Mouse (Mus musculus): ENCODE data around the gene Tsga10. TPM values are rescaled to one million over a fixed set of nuclear protein-coding genes. Genes with fewer than 3 reads are reported as not detected.
"Not testable (repeated sequence)": the region's sequence is repeated elsewhere in the genome, so short reads cannot be mapped to it uniquely, and the experiment has no call there.

Tsga10 gene
- total RNA-seq, 2 experiments from 2014 or later = 13.8 to 14.4 TPM

DNA sequence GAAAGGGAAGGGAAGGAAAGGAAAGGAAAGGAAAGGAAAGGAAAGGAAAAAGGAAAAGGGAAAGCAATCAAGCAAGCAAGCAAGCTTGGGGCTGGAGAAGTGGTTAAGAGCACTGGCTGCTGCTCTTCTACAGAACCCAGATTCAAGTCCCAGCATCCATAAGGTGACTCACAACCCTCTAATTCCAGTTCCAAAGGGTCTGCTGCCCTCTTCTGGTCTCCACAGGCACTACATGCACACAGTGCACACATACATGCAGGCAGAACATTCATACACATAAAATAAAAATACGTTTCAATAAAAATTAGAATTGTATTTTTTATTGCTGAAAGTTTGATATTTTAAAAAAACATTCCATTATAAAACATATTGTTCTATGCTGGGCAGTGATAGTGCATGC, 827 bp upstream of the Tsga10 start:
- intact Hi-C loops (cut with DNase I) = loop anchor here (5.0 kb wide), 1 partner anchor 190 kb away; no protein-coding TSS in a partner anchor
- peak in 1 of 2 experiments; percentile 46 for DNase-seq (ENCODE audit: extremely low spot score in 1 of 2, low spot score in 2 of 2)

DNA sequence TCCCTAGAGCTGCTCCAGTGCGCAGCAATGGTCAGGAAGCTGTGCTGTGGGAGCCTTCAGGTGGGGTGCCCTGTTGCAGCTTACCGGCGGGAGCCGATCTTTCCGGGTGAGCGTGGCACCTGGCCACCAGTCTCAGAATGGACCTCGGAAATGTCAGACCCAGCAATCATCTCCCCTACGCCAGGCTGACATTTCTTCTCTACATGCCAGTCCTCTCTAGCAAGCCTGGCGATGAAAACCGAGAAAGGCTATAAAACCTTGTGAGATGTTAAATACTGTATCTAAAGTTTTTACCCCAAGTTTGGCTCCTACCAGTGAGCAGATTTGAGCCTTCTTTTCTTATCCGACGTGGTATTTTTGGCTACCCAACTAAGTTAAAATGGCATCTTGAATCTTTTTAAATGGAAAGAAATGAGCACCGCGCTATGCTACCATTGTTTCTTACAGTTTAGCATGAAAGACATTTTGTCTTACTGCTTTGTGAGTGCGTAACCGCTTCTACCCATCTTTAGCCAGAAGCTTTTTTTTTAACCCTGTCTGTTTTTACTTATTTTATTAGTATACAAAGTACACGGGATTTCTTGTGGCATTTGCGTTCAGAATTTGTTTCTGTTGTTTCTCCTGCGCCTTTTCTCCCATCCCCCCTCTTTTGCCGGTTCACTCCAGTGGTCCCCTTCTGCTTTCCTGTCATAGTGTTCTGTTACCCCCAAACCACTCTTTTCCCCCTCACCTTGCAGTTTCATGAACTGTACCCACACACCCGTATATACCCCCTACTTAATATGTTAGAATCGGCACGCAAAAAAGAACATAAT, 621 bp downstream of the Tsga10 start:
- intact Hi-C loops (cut with DNase I) = loop anchor here (2.0 to 5.0 kb wide), 2 partner anchors 139 to 188 kb away; no protein-coding TSS in a partner anchor
- DNase-seq (ENCODE audit: extremely low spot score in 1 of 2, low spot score in 2 of 2) = no peak

DNA sequence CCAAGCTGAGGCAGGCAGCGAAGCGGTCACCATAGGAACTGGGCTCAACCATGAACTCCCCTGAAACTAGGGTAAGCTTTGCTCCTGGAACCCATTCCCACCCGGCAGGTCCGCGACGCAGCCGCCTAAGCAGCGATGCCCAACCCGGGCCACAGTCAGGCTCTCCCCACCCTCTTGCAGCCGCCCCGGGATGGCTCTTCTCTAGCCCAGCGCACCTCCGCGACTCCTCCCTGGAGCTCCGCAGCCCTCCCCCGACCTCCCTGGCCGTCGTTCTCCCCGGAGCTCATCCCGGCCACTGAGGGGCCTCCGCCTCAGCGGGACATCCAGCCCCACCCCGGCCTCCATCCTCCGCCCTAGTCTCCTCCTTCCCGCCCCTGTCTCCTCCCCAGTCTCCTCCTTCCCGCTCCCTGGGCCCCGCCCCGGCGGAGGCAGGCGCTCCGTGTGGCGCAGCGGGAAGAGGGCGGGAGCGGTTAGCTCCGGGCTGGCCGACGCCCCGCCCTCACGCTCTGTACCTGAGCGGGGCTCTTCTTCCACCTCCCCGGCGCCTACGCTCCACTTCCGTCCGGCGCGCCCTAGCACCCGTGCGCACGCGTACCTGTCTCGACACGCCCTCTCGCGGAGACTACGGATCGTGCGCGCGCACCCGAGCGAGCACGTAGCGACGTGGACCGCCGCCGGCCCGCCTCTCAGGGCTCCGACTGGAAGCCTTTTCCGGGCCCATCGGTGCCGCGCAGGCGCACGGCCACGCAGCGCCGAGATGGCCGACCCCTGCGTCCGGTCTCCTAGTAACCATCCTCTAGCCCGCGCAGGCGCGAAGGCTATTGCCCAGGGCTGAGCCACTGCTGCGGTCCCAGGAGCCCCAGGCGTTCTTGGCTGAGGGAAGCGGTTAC, 1.5 kb downstream of the Tsga10 start:
- DNase-seq (ENCODE audit: extremely low spot score in 1 of 2, low spot score in 2 of 2) = peak; percentile 99 to 100
- intact Hi-C loops (cut with DNase I) = loop anchor here (2.0 to 5.0 kb wide), 2 partner anchors 138 to 187 kb away; no protein-coding TSS in a partner anchor

DNA sequence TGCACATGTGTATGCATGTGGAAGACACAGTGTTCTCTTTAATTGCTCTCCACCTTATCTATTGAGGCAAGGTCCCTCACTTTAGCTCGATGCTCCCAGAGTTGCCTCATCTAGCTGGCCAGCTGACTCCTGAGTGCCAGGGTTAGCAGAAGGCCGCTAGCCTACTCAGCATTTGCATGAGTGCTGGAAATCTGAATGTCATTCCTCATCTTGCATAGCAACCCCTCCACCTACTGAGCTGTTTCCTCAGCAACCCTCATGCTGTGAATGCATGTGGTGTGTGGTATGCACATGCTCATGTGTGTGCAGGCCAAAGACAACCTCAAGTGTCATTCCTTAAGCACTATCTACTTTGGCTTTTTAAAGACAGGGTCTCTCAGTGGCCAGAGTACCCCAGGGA, 15.5 kb downstream of the Tsga10 start:
- intact Hi-C loops (cut with DNase I) = no loop called here
- DNase-seq (ENCODE audit: extremely low spot score in 1 of 2, low spot score in 2 of 2) = no peak

DNA sequence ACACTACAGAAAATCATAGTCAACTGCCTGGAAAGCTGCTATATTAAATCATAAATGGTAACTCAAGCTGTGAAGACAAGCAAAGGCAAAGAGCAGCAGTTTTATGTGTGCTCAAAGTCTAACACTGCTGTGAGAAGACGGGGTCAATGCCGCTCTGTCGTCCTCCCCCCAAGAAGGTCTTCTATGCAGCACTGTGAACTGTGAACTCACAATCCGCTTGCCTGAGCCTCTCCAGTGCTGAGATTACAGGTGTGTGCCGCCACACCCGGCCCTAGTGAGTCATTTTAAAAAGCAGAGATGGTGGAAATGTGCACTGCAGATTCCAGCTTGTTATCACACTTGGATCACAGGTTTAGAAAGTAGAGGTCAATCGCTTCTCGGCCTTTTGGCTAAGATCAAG, 19.4 kb downstream of the Tsga10 start:
- intact Hi-C loops (cut with DNase I) = no loop called here
- no peak for DNase-seq (ENCODE audit: extremely low spot score in 1 of 2, low spot score in 2 of 2)

DNA sequence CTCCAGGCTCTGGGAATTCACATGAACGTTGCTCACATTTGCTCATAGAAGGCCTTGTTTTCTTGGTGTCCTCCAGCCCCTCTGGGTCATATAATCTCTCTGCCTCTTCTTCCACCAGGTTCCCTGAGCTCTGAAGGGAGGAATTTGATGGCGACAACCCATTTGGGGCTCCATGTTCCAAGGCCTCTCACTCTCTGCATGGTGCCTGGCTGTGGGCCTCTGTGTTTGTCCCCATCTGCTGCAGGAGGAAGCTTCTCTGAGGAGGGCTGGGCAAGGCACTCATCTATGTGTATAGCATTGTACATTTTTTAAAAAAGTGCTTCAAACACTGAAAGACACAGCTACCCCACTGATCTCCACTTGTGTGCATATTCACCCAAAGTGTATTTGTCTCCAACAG, 34.5 kb downstream of the Tsga10 start:
- intact Hi-C loops (cut with DNase I) = no loop called here
- no peak for DNase-seq (ENCODE audit: extremely low spot score in 1 of 2, low spot score in 2 of 2)

DNA sequence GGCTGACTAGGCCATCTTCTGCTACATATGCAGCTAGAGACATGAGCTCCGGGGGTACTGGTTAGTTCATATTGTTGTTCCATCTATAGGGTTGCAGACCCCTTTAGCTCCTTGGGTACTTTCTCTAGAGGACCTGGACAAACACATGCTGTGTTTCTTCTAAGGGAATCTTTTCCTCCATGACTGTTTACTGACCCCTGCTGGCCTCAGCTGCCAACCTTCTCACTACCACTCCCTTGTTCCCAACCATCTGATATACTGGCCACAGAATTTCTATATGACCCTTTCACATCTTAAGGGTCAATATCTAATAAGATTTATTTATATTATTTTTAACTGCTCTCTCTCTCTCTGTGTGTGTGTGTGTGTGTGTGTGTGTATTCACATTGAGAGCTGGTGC, 63.9 kb downstream of the Tsga10 start:
- intact Hi-C loops (cut with DNase I); DNase-seq (ENCODE audit: extremely low spot score in 1 of 2, low spot score in 2 of 2): not testable (repeated sequence)

DNA sequence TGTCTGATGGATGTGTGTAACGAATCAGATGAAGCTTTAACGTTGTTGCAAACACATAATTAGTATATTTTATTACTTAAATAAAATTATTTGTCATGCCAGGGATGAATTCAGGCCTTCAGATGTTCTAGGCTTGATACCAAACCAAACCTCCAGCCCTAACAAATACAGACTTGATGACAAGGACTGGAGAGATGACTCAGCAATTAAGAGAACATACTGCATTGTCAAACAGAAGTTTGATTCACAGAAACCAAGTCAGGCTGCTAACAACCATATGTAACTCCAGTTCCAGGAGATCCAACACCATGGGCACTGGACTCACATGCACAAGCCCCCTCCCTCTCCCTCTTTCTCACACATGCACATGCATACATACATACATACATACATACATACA, 65.9 kb downstream of the Tsga10 start:
- no peak for DNase-seq (ENCODE audit: extremely low spot score in 1 of 2, low spot score in 2 of 2)
- intact Hi-C loops (cut with DNase I) = no loop called here

DNA sequence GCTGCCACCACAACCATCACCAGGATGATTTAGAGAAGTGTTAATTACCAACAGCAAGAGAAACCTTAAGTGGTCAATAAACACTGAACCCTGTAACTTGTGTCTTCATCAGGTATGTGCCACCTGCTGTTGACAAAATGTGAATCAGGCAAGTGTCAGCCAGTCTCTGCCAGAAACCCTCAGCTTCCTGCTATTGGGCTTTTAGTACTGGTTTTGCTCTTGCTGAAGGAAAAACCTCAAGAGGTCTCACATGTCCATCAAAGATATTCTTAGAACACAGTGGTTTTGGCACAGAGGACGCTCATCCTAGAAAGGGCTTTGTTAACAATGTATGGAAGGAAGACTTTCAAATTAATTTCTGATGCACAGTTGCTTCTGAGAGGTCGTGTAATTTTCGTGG, 66.7 kb downstream of the Tsga10 start:
- DNase-seq (ENCODE audit: extremely low spot score in 1 of 2, low spot score in 2 of 2) = no peak
- intact Hi-C loops (cut with DNase I) = no loop called here

DNA sequence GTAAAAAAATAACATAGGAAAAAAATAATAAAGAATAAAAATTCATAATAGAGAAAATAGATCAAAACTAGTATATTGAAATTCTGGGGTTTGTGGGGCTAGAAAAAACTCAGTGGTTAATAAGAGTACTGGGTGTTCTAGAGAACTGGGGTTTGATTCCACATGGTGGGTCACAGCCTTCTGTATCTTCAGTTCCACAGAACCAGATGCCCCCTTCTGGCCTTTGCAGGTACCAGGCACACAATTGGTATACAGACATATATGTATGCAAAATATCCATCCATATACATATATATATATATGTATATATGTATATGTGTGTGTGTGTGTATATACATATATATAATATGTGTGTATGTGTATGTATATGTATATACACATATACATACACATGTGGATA, 106.8 kb downstream of the Tsga10 start:
- no peak for DNase-seq (ENCODE audit: extremely low spot score in 1 of 2, low spot score in 2 of 2)
- intact Hi-C loops (cut with DNase I) = no loop called here

DNA sequence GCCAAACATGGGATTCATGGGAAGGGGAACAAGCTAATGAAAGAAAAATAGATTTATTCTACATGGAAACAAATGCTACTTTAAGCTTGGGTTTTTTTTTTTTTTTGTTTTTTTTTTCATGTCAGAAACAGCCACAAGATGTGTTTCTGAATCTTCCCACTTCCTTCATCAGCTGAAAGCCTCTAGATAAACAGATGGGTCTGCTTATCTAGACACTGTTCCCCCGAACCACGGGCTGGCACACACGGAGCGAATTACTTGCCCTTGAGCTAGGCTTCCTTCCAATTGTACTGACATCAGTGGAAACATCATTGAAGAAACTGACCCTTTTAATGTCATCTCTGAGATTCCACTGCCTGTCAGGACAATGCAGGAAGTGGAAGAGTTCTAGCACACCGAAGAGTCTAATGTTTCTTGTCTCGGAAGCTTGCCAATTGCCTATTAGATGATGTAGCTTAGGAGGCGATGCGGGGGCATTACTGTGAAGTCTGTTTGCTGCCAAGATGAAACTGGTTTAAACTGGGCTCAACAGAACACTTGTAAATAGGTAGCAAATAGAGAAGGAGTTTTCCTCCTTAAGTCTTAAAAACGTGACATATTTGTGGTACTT, 121.5 kb downstream of the Tsga10 start:
- intact Hi-C loops (cut with DNase I) = no loop called here
- no peak for DNase-seq (ENCODE audit: extremely low spot score in 1 of 2, low spot score in 2 of 2)

DNA sequence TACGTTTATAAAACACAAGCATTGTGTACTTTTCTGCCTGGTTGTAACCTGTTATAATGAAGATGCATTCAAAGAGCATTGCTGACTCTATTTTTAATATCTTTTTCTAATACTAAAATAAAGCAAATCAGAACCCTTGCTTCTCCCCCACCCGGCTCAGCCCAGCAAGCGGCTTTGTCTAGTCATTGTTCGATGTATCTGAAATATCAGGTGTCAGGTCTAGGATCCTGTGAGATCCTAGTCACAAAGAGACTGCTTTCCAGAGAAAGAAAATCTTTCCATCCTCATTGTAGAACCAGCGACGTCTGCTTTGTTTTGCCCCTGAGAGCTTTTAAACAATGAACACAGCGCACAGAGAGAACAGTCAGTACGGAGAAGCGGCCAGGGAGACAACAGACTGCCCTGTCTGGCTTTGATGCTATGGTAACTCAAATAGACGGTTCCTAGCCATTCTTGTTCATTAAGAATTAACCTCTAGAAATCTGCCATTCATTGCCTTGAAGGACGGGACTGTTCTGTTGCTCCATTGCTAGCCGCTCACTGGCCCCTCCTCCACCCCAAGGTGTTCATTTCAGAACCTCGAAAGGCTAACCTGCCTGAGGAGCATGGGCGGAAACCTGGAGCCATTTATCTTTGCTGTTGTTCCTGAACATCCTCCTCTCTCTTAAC, 123.5 kb downstream of the Tsga10 start:
- DNase-seq (ENCODE audit: extremely low spot score in 1 of 2, low spot score in 2 of 2) = no peak
- intact Hi-C loops (cut with DNase I) = no loop called here

DNA sequence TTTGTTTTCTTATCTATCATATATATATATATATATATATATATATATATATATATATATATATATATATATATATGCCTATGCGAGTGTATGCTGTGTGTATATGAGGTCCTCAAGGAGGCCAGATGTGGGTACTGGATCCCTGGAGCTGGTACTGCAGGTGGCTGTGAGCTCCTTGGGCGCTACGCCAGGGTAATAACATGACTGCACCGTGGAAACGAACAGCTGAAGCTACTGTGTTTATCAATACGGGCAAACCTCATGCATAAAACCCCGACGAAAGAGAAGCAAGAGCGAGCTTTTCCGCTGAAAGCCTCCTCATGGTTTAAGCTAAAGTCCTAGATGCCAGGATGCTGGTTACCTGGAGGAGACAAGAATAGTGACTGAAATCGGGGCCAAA, 124.1 kb downstream of the Tsga10 start:
- no peak for DNase-seq (ENCODE audit: extremely low spot score in 1 of 2, low spot score in 2 of 2)
- intact Hi-C loops (cut with DNase I) = no loop called here

DNA sequence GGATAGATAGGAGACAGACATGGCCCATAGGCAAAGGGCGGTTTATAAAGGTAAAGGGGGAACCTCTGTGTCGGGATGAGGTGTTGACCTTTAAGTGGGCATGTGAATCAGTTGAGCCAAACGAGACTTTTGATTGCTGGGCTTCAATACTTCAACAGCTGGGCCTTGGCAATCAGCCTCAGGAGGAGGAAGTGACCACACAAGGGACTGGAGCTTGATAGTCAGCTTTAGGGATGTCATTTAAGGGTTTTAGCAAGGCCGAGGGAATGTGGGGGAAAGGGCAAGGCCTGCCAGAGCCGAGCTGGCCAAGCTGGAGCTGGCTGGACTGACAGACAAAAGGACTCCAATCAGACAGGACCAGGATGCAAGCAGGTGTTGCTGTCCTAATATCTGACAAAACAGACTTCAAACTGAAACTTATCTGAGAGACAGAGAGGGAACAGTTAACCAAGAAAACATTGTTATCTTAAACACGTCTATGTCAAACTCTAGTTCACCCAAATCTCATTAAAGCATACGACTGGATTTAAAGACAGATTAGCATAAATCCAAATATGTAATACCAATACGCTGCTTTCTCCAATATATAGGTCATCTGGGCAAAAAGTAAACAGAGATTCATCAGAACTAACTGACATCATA, 125.9 kb downstream of the Tsga10 start:
- intact Hi-C loops (cut with DNase I) = no loop called here
- DNase-seq (ENCODE audit: extremely low spot score in 1 of 2, low spot score in 2 of 2) = no peak

DNA sequence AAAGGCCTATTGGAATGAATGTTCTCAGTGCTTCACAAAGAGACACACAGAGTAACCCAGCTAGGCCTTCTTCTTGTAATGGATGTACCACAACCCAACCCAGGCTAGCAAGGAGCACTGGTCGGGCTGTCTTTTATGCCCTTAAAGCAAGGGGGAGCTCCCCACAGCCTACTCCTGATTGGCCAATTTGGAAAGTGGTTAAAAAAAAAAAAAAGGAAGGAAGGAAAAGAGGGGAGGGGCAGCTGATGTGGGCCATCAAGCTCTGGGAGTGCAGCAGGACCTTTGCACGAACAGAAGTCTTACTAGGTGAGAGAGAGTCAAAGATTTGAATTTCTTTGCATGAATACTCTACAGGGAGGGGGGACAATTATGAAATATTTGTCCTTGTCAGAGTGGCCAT, 127.3 kb downstream of the Tsga10 start:
- no peak for DNase-seq (ENCODE audit: extremely low spot score in 1 of 2, low spot score in 2 of 2)
- intact Hi-C loops (cut with DNase I) = no loop called here

DNA sequence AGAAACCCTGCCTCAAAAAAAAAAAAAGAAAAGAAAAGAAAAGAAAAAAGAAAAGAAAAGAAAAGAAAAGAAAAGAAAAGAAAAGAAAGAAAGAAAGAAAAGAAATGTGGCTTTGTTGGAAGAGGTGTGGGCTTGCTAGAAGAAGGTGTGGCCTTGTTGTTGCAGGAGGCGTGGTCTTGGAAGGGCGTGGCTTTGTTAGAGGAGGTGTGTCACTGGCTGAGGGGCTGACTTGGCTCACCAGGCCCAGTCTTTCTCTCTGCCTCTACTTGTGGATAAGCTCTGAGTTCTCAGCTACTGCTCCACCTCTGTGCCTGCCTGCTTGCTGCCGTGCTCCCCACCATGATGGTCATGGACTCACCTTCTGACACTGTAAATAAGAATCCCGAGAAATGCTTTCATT, 129.2 kb downstream of the Tsga10 start:
- DNase-seq (ENCODE audit: extremely low spot score in 1 of 2, low spot score in 2 of 2) = no peak
- intact Hi-C loops (cut with DNase I) = no loop called here

DNA sequence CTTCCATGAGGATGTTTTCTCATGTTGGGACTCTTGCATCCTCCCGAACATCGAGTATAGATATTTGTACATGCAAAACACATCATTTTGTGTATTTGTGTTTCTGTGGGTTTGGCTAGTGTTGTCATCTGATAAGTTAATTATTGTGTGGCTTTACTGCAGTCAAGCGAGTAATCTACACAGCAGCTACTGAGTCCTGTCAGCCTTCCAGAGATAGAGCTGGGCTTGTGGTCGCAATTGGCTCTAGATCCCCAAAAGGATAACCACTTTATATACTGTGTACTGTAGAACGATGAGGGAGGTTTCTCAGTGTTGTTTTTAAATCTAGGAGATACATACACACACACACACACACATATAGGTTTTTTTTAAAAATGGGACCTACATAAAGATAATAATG, 130.3 kb downstream of the Tsga10 start:
- no peak for DNase-seq (ENCODE audit: extremely low spot score in 1 of 2, low spot score in 2 of 2)
- intact Hi-C loops (cut with DNase I) = no loop called here

DNA sequence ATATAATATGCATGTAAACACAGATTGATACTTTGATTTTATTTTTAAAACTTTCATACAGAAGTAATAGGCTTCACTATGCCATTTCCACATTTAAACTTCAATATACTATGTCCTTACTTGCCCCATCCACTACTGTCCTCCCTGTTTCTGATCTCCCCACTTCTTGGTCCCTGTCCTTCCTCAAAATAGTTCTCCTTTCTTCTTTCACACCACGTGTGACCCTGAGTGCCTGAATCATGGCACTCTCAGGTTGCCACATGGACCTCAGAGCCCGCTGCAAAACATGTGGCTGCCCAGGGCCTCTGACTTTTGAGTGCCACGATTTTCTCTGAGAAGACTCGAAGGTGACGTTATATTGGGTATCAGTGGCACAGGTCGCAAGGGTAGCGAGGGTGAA, 131.4 kb downstream of the Tsga10 start:
- DNase-seq (ENCODE audit: extremely low spot score in 1 of 2, low spot score in 2 of 2) = no peak
- intact Hi-C loops (cut with DNase I) = no loop called here

DNA sequence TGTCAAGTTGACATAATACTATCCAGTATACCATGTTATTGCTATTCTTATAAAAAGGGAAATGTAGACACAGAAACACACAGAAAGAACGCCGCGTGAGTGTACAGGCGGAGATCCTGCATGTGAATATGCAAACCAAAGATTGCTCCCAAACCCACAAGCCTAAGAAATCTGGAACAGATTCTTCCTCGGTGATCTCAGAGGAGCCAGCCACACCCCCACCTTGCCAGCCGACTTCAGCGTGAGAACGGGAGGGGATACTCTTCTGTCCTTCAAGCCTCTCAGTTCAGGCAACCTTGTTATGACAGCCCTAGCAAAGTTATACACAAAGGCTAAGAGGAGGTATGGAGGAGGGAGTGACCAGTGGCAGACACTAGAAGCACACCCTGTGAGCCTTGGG, 136.9 kb downstream of the Tsga10 start:
- intact Hi-C loops (cut with DNase I) = no loop called here

More for the DNA sequence above, 136.9 kb downstream of the Tsga10 start:
- no peak for DNase-seq (ENCODE audit: extremely low spot score in 1 of 2, low spot score in 2 of 2)
